Mouse (Mus musculus) retina, postnatal 1 day (tissue): ENCODE results near the gene Nudcd3.

Experiments
- DNase-seq: peaks from one replicate; pipeline ENCODE4 v3.0.0-alpha.2; 2012

The Nudcd3 gene

DNA sequence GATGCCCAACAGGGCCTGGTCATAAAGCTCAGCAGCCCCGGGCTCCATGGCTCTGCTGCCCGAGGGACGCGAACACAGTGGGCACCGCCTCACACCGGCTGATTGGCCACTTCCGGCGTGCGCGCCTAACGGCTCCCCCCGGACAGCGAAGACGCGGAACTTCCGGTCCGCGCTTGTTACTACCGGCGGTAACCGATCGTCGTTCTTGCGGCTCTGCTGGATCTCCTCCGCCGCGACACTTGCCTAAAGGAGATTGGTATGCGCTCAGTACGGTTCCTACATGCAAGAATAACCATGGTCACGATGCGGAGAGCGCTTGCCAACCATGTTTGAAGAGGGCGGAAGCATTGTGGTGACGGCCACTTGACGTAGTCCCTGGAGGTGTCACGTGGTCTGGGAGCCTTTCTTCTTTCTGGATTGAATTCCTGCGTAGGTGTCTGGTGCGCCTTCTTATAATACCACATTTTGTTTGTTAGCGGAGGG is at the start of gene Nudcd3:
Gene Nudcd3, minus strand, starts transcription at position 329 of the 483 bp plus-strand sequence.
- peak; percentile 95 for DNase-seq

DNA sequence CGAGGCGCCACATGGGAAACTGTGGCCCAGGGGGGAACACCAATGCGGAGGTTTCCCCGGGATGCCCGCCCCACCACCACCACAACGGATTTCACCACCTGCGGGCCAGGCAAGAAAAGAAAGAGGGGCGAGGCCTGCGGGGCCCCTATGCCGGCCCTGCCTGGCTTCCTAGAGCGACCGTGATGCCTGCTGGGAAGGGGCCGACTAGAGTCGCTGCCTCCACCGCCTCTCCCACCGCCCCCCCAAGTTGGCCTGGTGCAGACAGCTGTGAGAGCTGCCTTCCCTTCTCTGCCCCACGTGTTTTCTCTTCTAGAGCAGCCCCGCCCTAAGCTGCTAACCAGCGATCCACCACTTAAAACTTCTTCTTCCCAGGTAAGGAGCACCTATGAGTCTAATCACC is 44.5 kb upstream of the Nudcd3 start:
- DNase-seq = no peak

DNA sequence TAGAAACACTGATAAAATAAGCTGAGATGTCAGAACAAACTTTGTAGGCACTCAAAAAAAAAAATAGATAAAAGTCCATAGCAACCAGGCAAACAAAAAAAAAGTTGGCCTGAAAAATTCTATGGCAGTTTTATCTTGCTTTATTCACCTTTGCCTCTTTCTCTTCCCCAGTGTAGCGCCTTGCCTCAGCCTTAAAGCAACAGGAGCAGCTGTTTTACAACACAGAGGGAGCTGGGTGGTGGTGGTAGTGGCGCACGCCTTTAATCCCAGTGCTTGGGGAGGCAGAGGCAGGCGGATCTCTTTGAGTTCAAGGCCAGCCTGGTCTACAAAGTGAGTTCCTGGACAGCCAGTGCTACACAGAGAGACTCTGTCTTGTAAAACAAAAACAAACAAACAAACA is 32.8 kb upstream of the Nudcd3 start:
- no peak for DNase-seq

DNA sequence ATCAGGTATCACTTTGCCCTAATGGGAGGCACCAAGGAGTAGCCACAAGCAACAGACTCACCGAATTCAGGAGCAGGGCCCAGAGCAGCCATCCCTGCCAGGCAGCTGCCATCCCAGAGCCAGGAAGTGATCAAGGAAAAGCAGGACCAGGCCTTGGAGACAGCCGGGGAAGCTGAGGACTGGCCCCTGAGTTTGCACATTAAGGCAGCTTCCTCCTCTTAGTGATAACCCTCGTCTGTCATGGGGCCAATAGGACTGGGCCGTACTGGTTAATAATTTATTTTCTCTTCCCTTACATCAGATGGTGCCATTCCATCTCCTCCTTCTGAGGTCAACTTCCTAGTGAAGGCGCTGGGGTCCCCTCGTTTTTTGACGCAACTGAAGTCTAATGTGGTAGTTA is 29.8 kb upstream of the Nudcd3 start, which contains the start of gene Npc1l1:
Gene Npc1l1, minus strand, starts transcription at position 132 of the 400 bp plus-strand sequence.
- DNase-seq = no peak

DNA sequence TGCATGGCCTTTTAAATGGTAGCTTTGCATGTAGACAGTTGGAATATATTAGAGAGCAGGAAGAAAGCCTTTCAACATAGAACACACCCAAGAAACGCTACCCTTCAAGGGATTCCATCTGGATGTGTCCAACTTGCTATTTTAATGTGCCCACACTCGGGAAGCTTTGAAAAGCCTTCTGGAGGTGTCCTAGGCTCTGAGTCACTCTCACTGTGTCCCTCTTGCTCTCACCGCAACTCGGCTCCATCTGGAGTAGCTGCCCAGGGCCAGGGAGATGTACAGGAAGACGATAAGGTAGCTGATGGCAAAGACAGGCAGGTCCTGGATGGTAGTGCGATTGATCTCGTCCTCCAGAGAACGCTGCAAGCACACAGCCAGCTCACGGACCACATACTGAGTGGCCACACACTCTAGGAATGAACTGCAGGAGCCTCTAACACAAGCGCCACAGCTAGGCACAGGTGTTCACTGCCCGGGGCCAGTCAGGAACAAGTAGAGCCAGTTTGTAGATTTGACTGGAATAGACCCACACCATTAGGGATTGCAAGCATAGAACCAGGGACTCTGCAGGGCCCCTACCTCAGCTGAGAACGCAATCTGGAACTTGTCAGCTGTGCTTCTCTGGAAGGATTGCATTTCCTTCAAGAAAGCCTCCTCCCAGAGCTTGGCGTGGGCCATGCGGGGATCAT is 24.5 kb upstream of the Nudcd3 start:
- no peak for DNase-seq

DNA sequence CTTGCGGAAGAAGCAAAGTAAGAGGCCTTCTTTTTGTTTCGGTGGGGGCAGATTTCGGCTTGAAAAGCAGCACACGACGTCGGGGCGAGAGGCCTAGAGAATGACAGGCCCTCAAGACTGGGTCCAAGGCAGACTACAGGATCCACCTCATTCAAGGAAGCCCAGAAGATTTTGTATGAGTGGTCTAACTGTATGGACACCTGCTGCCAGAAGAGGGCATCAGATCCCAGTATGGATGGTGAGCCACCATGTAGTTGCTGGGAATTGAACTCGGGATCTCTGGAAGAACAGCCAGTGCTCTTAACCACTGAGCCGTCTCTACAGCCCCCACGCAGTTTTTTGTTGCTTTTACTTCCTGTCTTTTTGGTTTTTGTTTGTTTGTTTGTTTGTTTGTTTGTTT is 22.0 kb upstream of the Nudcd3 start:
- no peak for DNase-seq

DNA sequence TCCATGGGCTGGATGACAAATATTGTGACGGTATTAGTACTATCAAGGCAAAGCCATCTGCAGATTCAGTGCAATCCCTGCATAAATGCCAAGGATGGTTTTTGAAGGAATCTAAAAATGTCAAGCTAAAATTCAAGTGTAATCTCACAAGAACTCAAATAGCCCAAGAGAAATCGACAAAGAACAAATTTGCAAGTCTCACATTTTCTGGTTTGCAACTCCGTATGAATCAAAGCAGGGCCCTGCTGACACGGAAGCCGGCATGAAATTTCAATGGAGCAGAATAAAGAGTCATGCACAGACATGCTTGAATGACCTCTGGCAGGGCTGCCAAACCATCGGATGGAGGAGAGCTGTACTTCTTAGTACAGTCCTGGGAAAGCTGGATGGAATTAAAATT is 19.8 kb upstream of the Nudcd3 start:
- DNase-seq = no peak

DNA sequence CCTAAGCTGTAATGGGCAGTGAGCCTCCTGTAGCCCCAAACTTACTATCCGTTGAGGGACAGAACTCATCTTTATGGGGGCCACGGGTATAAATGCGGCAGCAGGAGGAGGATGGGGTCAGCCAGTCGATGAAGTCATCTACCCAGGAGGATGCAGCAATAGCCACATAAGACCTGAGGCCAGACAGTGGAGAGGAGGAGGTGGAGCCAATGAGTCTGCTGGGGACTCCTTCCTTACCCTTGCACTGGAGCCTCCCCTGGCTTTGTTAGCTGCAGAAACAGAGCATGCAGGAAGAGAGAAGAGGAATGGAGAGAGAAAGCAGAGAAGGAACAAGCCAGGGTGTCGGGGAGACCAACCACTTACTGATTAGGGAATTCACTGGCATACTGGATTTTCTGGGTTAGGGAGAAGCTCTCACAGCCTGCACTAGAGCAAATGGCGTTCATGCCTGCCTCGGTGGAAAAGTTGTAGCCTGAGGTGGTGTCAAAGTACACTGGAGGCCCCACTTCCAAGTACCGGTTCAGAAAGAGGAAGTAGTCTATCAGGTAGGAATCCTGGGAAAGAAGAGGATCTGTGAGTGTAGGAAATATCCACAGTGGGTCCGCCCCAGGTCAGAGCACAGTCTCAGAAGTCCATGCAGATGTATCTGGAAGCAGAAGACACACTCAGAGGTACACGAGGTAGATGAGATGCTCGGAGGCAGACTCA is 18.1 kb upstream of the Nudcd3 start:
- DNase-seq = no peak

DNA sequence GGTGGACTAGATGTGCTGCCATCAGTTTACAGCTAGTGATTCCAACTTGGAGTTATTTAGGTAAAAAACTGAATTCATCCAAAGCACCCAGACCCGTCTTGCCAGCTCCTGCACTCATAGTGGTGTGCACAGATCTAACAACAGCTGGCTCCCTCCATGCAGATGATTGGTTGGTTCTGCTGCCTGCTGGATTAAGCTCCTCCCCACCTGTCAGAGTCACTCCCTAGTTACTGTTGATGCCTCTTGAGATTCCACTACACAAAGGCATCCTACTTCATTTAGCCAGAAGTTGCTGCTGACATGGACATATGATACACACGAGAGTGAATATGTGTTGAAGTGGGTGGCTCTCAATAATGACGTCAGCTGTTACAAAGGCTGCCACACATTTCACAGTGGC is 16.6 kb upstream of the Nudcd3 start:
- peak; percentile 23 for DNase-seq

DNA sequence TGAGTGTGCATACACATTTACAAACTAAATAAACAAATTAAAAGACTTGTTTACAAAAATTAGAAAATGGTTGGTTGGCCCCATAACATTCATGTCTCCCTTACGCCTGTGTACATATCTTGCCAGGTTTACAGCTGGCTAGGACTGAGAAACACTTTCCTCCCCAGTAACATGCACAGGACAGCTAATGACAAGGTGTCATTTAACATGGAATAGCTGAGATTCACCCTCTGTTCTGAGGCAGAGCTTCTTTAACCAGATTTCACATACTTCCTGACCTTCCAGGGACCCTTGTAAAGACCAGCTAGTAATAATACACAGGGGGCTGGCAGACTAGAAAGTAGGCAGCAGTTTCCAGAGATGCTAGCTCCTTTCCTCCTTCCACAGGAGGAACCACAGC is 7.9 kb upstream of the Nudcd3 start:
- DNase-seq = no peak

DNA sequence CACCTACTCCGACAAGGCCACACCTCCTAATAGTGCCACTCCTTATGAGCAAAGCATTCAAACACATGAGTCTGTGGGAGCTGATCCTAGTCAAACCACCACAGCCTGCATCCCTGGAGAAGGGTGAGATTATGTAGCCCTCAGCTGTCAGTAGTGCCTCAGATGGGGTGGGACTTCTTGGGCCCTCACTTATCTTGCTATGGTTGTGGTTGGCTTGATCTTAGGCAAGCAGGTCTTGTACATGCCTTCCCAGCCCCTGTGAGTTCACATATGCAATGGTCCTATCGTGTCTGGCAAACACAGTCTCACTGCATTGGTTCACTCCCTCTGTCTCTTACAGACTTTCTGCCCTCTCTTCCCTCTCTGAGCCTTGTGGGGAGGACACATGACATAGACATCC is 6.9 kb upstream of the Nudcd3 start:
- no peak for DNase-seq

DNA sequence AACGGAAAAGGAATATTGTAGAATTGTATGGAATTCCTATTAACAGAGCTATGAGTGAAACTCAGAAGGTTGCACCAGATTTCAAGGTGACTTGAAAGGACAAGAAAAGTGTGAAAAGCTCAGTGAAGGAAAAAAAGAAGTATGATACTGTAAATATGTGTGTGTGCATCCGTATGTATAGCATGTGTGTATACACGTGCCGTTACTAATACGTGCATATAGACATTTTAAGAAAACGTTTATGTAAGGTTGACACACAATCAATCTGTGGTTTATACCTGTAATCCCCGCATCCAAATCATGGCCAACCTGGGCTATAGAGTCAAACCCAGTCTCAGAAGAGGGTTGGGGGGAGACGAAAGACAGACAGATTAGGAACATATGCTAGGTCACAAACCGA is 355 bp upstream of the Nudcd3 start:
- DNase-seq = no peak

DNA sequence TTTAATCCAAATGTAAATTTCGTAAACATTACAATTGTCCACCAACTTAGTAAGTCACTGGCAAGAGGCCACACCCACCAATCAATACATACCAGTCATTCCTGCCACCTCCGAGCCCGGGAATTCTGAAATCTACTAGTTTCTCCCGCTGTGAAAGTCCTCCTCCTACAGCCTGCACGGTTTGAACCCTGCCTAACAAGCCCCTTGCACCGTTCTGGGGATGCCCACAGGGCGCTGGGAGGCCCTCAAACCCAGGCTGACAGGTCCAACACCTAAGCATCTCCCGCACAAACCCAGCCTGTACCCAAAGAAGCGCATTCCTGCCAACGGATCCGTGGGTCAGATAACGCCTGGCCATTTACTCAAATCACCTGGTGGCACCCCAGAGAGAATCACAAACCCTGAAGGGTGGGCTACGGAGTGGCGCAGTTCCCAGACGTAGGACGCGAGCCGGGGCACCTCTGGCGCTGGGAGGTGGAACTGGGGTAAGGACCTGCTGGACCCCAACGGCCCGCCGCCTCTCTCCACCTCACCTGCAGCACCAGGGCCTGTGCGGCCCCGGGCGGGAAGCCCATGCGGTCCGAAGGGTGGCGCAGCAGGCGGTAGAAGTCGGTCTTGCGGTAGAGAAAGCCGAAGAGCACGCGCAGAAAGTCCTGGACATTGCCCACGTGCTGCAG is 667 bp downstream of the Nudcd3 start, which contains the start of gene A730071L15Rik:
Gene A730071L15Rik, plus strand, starts transcription at position 620 of the 677 bp plus-strand sequence.
- DNase-seq = no peak

DNA sequence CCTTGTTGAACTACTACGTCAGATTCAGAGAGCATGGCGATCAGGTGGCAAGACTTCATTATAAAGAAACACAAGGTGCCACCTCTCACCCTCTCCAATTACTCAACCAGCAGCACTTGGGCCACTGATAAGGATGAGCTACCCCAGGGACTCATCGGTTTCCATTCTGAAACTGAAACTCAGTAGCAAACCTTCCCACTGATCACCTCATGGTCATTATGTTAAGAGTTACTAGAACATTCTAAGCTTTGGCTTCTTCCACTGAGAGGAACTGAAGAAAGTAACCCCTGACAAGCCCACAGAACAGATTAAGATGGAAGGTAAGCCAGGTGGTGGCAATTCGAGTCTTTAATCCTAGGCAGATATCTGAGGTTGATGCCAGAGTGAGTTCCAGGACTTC is 1.8 kb downstream of the Nudcd3 start:
- no peak for DNase-seq

DNA sequence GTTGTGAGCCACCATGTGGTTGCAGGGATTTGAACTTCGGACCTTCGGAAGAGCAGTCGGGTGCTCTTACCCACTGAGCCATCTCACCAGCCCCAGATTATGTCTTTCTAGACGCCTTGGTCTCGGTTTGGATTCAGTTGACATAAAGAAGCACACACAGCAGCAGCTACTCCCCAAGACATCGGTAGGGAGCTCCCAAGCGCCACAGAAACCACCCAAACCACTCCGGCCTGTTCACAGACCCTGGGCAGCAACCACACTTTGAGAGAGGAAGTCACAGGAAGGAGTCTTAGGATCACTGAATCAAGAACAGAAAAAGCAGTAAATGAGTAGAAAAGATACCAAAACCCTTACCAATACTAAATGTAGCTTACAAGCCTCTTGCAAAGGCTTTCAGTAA is 3.4 kb downstream of the Nudcd3 start:
- DNase-seq = no peak

DNA sequence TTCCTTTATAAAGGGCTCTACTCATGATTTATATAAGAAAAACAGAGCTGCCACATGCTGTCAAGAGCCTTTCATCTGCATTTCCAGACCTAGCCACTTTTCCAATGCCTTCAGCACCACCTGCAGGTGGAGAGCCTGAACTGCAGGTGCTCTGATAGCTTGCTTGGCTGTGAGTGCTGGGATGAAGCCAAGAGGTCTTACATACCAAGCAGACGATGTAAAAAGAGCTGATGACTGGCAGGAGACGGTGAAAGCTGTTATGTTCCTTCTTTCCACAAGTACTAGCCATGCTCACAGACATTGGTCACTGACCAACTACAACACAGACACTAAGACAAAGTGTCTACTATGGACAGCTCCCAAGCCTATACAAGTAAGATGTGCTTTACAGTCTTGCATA is 12.3 kb downstream of the Nudcd3 start:
- DNase-seq = peak; percentile 91

DNA sequence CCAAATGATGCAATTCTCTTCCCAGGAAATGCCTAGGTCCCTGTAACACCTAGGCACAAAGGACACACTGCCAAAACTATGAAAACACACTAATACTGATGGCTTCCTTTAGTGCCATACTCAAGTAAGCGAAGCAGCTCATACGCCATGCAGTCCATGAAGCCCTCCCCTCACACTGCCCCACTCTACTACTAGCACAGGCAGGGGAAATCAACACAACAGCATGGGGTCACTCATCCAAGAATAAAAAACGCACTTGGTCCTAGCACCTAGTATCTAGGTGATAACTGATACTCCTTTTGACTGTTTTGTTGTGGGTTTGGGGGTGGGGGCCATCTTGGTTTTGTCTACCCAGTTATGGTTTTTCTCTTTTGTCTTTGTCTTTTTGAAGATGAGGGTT is 12.8 kb downstream of the Nudcd3 start:
- no peak for DNase-seq

DNA sequence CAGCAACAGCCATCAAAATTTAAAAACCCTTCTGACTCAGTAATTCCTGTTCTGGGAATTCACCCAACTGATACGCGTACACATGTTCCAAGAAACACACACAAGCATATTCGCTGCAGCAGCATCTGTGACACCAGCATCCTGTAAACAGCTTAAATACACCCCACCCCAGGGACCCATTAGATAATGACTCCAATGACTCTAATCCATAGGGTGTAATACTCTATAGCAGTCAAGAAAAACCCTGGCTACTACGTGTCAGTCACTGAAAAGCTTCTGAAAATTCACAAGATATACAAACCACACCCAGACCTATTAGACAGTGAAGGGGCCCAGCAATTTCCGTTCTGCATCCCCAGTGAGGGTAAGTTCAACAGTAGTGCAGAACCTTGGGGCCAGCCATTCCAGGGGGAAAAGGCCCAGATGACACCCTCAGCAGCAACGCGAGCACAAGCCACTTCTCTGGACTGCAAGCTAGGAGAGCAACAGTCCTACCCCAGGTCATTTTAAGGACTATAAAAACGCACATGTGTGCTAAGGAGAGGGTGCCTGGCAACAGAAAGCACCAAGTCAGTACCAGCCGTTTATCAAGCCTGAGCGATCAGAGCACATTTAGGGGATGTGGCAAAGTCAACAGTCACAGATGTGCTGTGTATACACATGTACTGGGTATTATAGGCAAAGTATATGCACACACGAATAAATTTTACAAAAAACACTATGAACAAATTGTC is 15.8 kb downstream of the Nudcd3 start:
- peak; percentile 12 for DNase-seq

DNA sequence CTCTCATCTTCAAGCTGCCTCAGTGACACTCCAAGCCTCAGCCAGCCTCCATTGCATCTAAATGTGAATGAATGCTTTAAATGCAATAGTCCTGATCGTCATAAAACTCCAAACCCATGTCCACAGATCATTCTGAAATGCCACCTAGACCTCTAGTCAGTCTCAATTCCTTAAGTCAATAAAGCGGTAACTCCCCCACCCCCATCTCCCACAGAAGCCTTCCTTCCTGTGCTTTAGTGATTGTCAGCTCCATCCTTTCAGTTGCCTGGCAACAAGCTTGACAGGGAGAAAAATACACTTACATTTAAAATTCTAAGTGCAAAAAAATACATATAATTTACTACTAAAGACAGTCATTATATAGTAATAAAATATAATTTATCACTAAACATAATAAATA is 17.0 kb downstream of the Nudcd3 start:
- no peak for DNase-seq

DNA sequence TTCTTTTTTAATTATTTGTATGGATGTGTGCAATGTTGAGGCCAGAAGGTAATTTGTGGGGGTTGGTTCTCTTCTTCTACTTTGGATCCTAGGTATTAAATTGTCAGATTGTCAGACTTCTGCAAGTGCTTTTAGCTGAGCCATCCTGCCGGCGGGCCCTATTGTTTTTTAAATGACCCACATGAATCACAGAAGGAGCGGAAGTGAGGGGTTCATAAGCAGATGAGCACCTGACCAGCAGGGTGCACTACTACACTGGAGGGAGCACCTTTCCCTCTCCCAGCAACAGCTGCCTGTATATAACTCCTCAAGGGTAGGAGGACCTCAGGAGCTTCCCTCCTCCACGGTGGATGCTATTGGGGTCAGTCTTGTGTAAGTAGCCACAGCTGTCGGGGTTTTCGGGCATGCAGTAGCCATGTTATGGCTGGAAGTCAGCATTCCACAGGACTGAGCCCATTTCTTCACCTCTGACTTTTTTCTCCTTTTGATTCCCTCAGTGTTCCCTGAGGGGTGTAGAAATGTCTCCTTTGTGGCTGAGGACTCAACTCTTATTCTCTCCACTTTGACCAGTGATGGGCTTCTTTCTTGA is 19.3 kb downstream of the Nudcd3 start:
- DNase-seq = no peak

DNA sequence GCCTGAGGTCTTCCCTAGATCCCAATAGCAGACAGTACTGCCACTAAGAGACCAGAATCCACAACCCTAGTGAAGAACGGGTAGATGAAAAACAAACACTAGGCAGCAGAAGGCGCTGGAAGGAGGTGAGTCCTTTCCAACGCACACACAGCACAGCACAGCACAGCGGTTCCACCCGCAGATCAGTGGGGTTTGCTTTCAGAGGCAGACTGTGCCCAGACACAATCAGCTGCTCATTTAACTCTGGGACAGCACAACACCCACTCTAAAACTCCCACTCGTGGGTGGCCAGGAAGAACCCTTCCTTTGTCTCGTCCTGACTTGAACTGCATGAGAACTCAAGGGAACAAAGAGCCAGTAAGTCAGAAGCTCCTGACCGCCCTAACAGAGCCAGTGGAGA is 21.0 kb downstream of the Nudcd3 start:
- DNase-seq = no peak

DNA sequence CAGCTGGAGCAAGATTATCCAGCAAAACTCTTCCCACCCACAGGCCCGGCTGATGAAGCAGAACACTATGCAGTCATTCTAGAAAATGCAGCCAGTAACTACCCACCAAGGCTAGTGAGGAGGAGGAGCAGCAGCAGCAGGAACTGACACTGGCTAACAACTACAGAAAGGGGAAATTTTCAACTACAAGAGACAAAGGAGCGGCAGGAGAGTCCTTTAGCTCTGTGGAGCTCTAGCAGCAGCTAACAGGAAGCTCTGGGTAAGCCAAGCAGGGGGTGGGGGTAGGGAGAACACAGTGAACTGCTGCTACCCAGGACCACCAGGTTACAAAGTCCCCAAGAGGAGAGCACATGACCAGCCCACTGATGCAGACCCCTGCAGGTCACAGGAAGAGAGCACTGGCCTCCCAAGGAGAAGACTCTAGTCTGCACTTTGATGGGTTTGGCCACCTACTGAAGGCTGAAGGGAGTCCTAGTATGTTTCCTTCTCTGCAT is 21.5 kb downstream of the Nudcd3 start:
- DNase-seq = no peak
